ENCODE assay signal across 1 mouse cellular context in genomic region chr7:127345512-127346325, GRCm38 (mm10).
TF ChIP-seq lines count a peak whose summit lies in the region.

Gene Zfp768, minus strand, starts transcription at chr7:127345589.

TF ChIP-seq in CH12.LX, 34 proteins besides CTCF, POLR2A, EP300 and RAD21 (continued from another document):
- TF ChIP-seq SIN3A (IDR thresholded peaks at IDR 0.05; ENCODE audit: low read length) (peak; percentile 94), ZKSCAN1 (IDR thresholded peaks at IDR 0.05; ENCODE audit: borderline replicate concordance, low read depth, low read length) (no peak), CHD2 (IDR thresholded peaks at IDR 0.05; ENCODE audit: low read length) (peak; percentile 75), CHD1 (IDR thresholded peaks at IDR 0.05; ENCODE audit: low read depth, low read length) (no peak), JUN (IDR thresholded peaks at IDR 0.05; ENCODE audit: insufficient read depth, low read depth, low read length) (no peak), TBP (conservative IDR thresholded peaks at IDR 0.05; ENCODE audit: low read depth, low read length) (no peak), ETS1 (conservative IDR thresholded peaks at IDR 0.05; ENCODE audit: low read depth, low read length) (peak; percentile 24; the same call in 1 of the 2 replicates), SMC3 (IDR thresholded peaks at IDR 0.05; ENCODE audit: low read depth, low read length) (no peak), MEF2A (IDR thresholded peaks at IDR 0.05; ENCODE audit: borderline replicate concordance, low read depth, low read length) (no peak), ZC3H11A (IDR thresholded peaks at IDR 0.05; ENCODE audit: low read depth, low read length) (no peak), MAFK (IDR thresholded peaks at IDR 0.05; ENCODE audit: insufficient replicate concordance, low read length) (no peak), ZMIZ1 (IDR thresholded peaks at IDR 0.05; ENCODE audit: low read depth, low read length) (peak; percentile 21; the same call in 1 of the 2 replicates), MAZ (IDR thresholded peaks at IDR 0.05; ENCODE audit: low read depth, low read length) (peak; percentile 96)
